In the genomic region with DNA sequence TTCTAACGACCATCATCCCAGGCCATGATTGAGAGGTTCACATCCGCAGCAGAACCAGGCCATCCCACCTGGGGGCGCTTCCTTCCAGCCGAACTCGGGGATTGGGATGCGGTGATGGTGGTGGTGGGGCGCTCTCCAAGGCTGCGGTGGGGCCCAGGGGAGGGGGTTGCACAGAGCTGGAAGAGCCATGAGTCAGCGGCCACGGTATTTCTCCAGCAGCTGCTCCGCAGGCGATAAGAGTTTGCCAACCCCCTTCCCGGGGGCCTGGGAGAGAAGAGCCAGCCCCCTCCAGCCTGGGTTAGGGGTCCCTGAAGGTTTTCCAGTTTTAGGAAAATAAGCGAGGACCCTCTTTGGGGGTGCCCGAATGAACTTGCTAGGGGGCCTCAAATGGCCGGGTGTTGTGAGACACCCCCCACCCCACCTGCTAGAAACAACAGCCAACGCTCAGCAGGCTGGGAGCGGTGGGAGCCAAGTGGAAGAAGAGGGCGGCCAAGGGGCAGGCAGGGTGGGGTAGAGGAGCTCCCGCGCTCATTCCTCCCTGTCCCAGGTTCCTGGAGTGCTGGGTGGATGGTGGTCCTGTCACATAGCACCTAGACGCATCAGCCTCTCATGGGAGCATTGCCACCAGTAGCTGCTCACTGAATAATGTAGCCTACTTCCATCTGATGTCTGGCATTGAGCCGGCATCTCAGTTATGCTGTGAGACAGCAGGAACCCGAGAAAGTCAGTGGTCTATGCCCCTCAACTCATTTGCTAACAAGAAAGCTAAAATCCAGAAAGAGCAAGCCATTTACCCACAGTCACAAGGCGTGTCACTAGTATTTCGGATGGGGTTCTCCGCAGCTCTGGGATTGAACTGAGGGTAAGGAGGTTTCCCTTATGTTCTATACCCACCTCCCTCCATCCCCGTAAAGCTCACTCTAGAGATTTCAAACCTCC, we compare ENCODE assay signal across 8 mouse cellular contexts. TPM values are rescaled to one million over a fixed set of nuclear protein-coding genes. Genes with fewer than 3 reads are reported as not detected.
DNase-seq lines count a peak whose midpoint lies in the region; ATAC-seq and TF ChIP-seq lines count a peak whose summit lies in the region.

No protein-coding gene starts in this region.

- peaks cover 39% of the 10 kb centered on the region for H3K27me3 ChIP-seq in hindbrain, embryonic 13.5 days
- H3K27me3 ChIP-seq in liver, adult 2 months (ENCODE audit: control insufficient read depth, insufficient read depth, low read length), result no peaks in the 10 kb centered on the region

- H3K4me3 ChIP-seq in lung, adult 2 months (replicated peaks; ENCODE audit: extremely low read depth, low read depth, low read length), result peak overlapping the region; percentile 20
- H3K4me3 ChIP-seq in hindbrain, embryonic 13.5 days, result peak overlapping the region; percentile 56
- no peak overlapping the region for H3K4me3 ChIP-seq in liver, adult 2 months (ENCODE audit: insufficient read depth, low read depth, low read length)

- TF ChIP-seq POLR2A in lung, adult 2 months (IDR thresholded peaks at IDR 0.05; ENCODE audit: borderline replicate concordance, extremely low read depth, low read depth, low read length), result no peak
- TF ChIP-seq POLR2A in liver, adult 2 months (IDR thresholded peaks at IDR 0.05; ENCODE audit: extremely low read depth, insufficient read depth, low read length), result no peak

- H3K9ac ChIP-seq in hindbrain, embryonic 13.5 days, result peak overlapping the region; percentile 82
- H3K9ac ChIP-seq in liver, adult 2 months (ENCODE audit: low read depth, low read length), result no peak overlapping the region

- peak; percentile 6 for ATAC-seq in hindbrain, embryonic 13.5 days (ENCODE audit: low FRiP score)

- H3K4me2 ChIP-seq in hindbrain, embryonic 13.5 days, result peak overlapping the region; percentile 88

- 5% methylated on average over 28 of the region's 28 CpGs for WGBS in lung, adult 2 months
- WGBS in hindbrain, embryonic 13.5 days, result 1% methylated on average over 28 of the region's 28 CpGs
- 14% methylated on average over 28 of the region's 28 CpGs for WGBS in liver, adult 2 months

- no peak for DNase-seq in lung, adult 2 months
- DNase-seq in lung, postnatal 25 days (ENCODE audit: low spot score), result no peak
- peak; percentile 71 for DNase-seq in cerebellum, adult 9-11 months
- DNase-seq in frontal cortex, postnatal 10 days (ENCODE audit: low spot score in 2 of 2), result peak; percentile 72 to 73
- DNase-seq in liver, adult 2 months (ENCODE audit: extremely low read depth, low read depth, low spot score), result no peak
- DNase-seq in neural tube, embryonic 10.5 days (ENCODE audit: extremely low spot score, low spot score), result peak; percentile 59
- no peak for DNase-seq in spleen, postnatal 10 days (ENCODE audit: low spot score in 2 of 2)

- no peaks in the 10 kb centered on the region for H3K36me3 ChIP-seq in hindbrain, embryonic 13.5 days
- no peaks in the 10 kb centered on the region for H3K36me3 ChIP-seq in liver, adult 2 months (ENCODE audit: control insufficient read depth, insufficient read depth, low read length)

- no peaks in the 10 kb centered on the region for H3K79me2 ChIP-seq in liver, adult 2 months (ENCODE audit: control insufficient read depth, insufficient read depth, low read length)

- peak; percentile 37; the same call in 1 of the 2 replicates for TF ChIP-seq CTCF in lung, adult 2 months (IDR thresholded peaks at IDR 0.05; ENCODE audit: insufficient read depth, low read length)
- TF ChIP-seq CTCF in liver, adult 2 months (IDR thresholded peaks at IDR 0.05; ENCODE audit: low read depth, low read length), result peak; percentile 45

- H3K9me3 ChIP-seq in hindbrain, embryonic 13.5 days, result no peaks in the 10 kb centered on the region

- H3K4me1 ChIP-seq in lung, adult 2 months (ENCODE audit: control insufficient read depth, insufficient read depth, low read length), result peaks cover 10% of the 10 kb centered on the region
- peaks cover 22% of the 10 kb centered on the region for H3K4me1 ChIP-seq in hindbrain, embryonic 13.5 days (replicated peaks)
- peaks cover 4% of the 10 kb centered on the region; the same call in 1 of the 2 replicates for H3K4me1 ChIP-seq in liver, adult 2 months (ENCODE audit: control insufficient read depth, insufficient read depth, low read length)

- peak overlapping the region; percentile 85 for H3K27ac ChIP-seq in hindbrain, embryonic 13.5 days
- no peak overlapping the region for H3K27ac ChIP-seq in liver, adult 2 months (replicated peaks; ENCODE audit: insufficient read depth, low read depth, low read length)

RNA-seq across cellular contexts. Expression of a gene that starts 17.1 kb away (rescaled TPM):
- polyA plus RNA-seq in lung, adult 2 months (2012; rRNA removed), result 11.6 and 15.0 TPM in 2 replicates
- polyA plus RNA-seq in hindbrain, embryonic 13.5 days (2015; fragmentation: Nextera tagmentation; extraction: Ambion mirVana), result 1.3 and 2.4 TPM in 2 replicates
- 0.18 and 0.20 TPM in 2 replicates for total RNA-seq in liver, adult 2 months (2014; rRNA removed)
- polyA plus RNA-seq in liver, adult 2 months (2012; rRNA removed), result 0.40 and 0.68 TPM in 2 replicates

RNA-seq across cellular contexts. Expression of a gene that starts 31.6 kb away (rescaled TPM):
- 252 and 308 TPM in 2 replicates for polyA plus RNA-seq in lung, adult 2 months (2012; rRNA removed)
- polyA plus RNA-seq in hindbrain, embryonic 13.5 days (2015; fragmentation: Nextera tagmentation; extraction: Ambion mirVana), result 25.0 and 26.0 TPM in 2 replicates
- 13.2 and 23.6 TPM in 2 replicates for total RNA-seq in liver, adult 2 months (2014; rRNA removed)
- 43.2 and 59.5 TPM in 2 replicates for polyA plus RNA-seq in liver, adult 2 months (2012; rRNA removed)

Comparison
In these comparisons a context has a peak if more than half of its experiments do, and no peak if none do; other contexts are left out.
1. DNase-seq: peak in cerebellum, adult 9-11 months (single experiment), frontal cortex, postnatal 10 days (2 of 2) and neural tube, embryonic 10.5 days (single experiment); none in lung, adult 2 months (single experiment), lung, postnatal 25 days (single experiment), liver, adult 2 months (single experiment) and spleen, postnatal 10 days (0 of 2).